Mouse (Mus musculus) kidney, embryonic 14.5 days (tissue): ENCODE data around the gene Pou3f1. TPM values are rescaled to one million over a fixed set of nuclear protein-coding genes. Genes with fewer than 3 reads are reported as not detected.

Experiments used
- ATAC-seq: fragments of 200-750 bp; cut with Nextera tagmentation; 2 replicates; pipeline ENCODE4 v1.8.0; 2017; ENCODE audit warnings: moderate number of reproducible peaks, mild to moderate bottlenecking, moderate TSS enrichment, moderate library complexity; ENCODE audit not compliant: low FRiP score, low TSS enrichment
- H3K27ac ChIP-seq: fragments of 300-500 bp; sonication (generic); 2 replicates; pipeline ENCODE4 v1.5.1; 2014; ENCODE audit warnings: low read depth, mild to moderate bottlenecking, low read length, moderate library complexity, mixed read lengths
- H3K27me3 ChIP-seq: fragments of 300-500 bp; sonication (generic); 2 replicates; pipeline ENCODE4 v1.6.1; 2014; ENCODE audit warnings: mild to moderate bottlenecking, low read length; ENCODE audit not compliant: control insufficient read depth, insufficient read depth
- H3K36me3 ChIP-seq: fragments of 300-500 bp; sonication (generic); 2 replicates; pipeline ENCODE4 v1.6.1; 2014; ENCODE audit warnings: low read length, mixed read lengths; ENCODE audit not compliant: control insufficient read depth, insufficient read depth
- H3K4me1 ChIP-seq: fragments of 300-500 bp; sonication (generic); 2 replicates; pipeline ENCODE4 v1.6.1; 2014; ENCODE audit warnings: low read length, mixed read lengths; ENCODE audit not compliant: control insufficient read depth, insufficient read depth
- H3K4me2 ChIP-seq: fragments of 300-500 bp; sonication (generic); replicated peaks from 2 replicates; pipeline ENCODE4 v1.6.1; 2014; ENCODE audit warnings: low read depth, mild to moderate bottlenecking, low read length
- H3K4me3 ChIP-seq: fragments of 300-500 bp; sonication (generic); 2 replicates; pipeline ENCODE4 v1.5.1; 2014; ENCODE audit warnings: mild to moderate bottlenecking, low read length
- H3K9ac ChIP-seq: fragments of 300-500 bp; sonication (generic); 2 replicates; pipeline ENCODE4 v1.6.1; 2014; ENCODE audit warnings: low read depth, mild to moderate bottlenecking, low read length, moderate library complexity
- H3K9me3 ChIP-seq: fragments of 300-500 bp; sonication (generic); 2 replicates; pipeline ENCODE4 v1.6.1; 2016; ENCODE audit warnings: low read length; ENCODE audit not compliant: control insufficient read depth
- WGBS: fragments of 180-500 bp; shearing (Covaris S2); extraction: QIAGEN DNeasy Blood & Tissue Kit; methylation state at CpG from one replicate; pipeline ENCODE4 v1.1.7; 2014; 5-methylcytosine and 5-hydroxymethylcytosine counted together
- polyA plus RNA-seq: library from polyadenylated mRNA; unstranded; fragments of >200 nt; fragmentation: Nextera tagmentation; extraction: Ambion mirVana; gene quantifications from 2 replicates; pipeline ENCODE4 v1.2.1, GENCODE M21; 2014

Pou3f1 gene
- polyA plus RNA-seq, 1 experiment from 2014 or later = 1.6 TPM

DNA sequence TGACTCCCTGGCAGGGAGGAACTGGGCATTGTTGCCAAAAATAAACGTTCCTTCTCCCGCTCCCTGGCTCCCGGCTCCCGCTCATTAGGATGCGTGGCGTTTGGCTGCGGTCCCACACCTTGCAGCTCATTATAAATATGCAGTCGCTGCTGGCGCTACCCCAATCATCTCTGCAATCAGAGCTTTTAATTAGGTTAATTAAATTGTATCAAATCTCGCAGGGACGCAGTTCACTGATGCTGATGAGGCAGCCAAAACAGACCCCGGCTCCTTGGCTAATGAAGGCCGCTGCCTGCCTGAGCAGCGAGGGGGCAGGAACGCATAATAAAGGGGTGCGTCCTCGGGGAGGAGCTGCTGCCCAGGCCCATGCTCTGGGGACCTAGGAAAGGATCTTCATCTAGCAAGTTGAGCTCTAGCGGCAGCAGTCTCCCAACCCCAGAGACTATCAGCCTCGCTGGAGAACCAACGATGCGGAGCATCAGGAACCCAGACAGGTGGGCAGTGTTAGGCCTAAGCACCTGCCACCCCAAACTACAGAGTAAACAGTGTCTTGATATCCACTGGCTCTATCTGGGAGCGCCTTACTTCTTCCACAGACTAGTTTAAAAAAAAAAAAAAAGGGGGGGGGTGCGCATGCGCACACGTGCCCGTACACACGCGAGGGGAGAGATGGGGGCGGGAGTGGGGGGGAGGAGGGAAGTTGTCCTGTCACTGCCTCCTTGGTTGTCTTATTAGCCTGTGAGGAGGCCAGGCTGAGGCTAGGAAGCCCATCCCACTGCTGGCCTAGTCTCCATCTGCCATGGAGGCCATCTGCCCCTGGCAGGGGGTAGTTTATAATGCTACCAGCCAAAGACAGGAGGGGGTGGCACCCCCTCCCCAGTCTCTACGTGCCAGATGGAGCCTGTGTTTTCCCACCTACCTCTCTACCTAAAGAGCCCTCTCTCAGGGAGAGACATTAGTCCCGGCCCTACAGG lies 16.0 kb downstream of the Pou3f1 start:
- no peaks in the 10 kb centered on the region for H3K9me3 ChIP-seq
- H3K4me3 ChIP-seq = peak overlapping the region; percentile 9; the same call in 1 of the 2 replicates
- WGBS = 2% methylated on average over 30 of the region's 31 CpGs
- peak overlapping the region; percentile 30 for H3K4me2 ChIP-seq
- H3K27me3 ChIP-seq = peaks cover 21% of the 10 kb centered on the region
- no peak overlapping the region for H3K27ac ChIP-seq
- no peak for ATAC-seq
- H3K36me3 ChIP-seq = peaks cover 6% of the 10 kb centered on the region; the same call in 1 of the 2 replicates
- no peak overlapping the region for H3K9ac ChIP-seq
- H3K4me1 ChIP-seq = peaks cover 12% of the 10 kb centered on the region

- Histone ChIP-seq H3K4me2 (no peak overlapping the region), H3K4me1 (peaks cover 12% of the 10 kb centered on the region), H3K27ac (no peak overlapping the region), H3K9ac (0 out of 2 replicates have a peak overlapping the region, but pooled peaks have one; percentile 12), H3K9me3 (no peaks in the 10 kb centered on the region), H3K4me3 (no peak overlapping the region), H3K36me3 (peaks cover 21% of the 10 kb centered on the region; the same call in 1 of the 2 replicates), H3K27me3 (peaks cover 15% of the 10 kb centered on the region)
- WGBS = 70% methylated on average over 17 of the region's 17 CpGs
- ATAC-seq = no peak
These were observed 17.9 kb downstream of the Pou3f1 start for GRCm38 (mm10) chr4:124674334-124675032.

DNA sequence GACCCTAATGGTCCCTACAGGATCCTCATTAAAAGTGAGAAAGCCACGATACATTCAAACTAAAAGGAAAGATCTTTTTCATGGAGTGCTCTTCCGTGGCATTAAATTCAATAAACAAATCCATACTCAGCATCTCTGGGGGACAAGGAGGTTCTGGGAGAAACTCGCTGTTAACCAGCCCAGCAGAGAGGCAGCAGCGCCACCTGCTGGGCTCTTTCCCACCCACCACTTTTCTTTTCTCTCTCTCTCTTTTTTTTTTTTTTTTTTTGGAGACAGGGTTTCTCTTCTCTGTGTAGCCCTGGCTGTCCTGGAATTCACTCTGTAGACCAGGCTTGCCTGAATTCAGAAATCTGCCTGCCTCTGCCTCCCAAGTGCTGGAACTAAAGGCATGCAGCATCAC lies 18.4 kb downstream of the Pou3f1 start:
- H3K4me1 ChIP-seq = peaks cover 12% of the 10 kb centered on the region
- no peak for ATAC-seq
- no peaks in the 10 kb centered on the region for H3K9me3 ChIP-seq
- H3K27me3 ChIP-seq = peaks cover 15% of the 10 kb centered on the region
- no peak overlapping the region for H3K27ac ChIP-seq
- H3K4me3 ChIP-seq = no peak overlapping the region
- H3K4me2 ChIP-seq = no peak overlapping the region
- no peak overlapping the region for H3K9ac ChIP-seq
- peaks cover 27% of the 10 kb centered on the region for H3K36me3 ChIP-seq
- 6% methylated on average over 4 of the region's 4 CpGs for WGBS

DNA sequence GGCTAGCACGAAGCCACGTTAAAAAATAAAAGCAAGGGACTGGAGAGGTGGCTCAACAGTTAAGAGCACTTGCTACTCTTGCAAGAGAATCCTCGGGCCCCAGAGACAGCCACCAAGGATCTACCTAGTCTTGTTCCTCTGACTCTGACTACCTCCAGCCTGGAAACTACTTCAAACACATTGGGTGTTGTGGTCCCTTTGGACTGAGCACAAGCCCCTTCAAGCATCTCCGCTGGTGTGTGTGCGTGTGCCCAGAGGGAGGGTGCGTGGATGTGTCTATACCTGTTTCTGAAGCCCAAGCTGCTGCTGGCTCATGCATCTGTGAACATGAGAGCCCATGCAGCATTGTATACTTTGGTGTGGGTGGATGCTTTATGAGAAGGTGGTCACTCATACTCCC lies 19.4 kb downstream of the Pou3f1 start:
- Histone ChIP-seq H3K36me3 (peaks cover 36% of the 10 kb centered on the region), H3K27ac (no peak overlapping the region), H3K9ac (no peak overlapping the region), H3K4me1 (peaks cover 12% of the 10 kb centered on the region), H3K9me3 (no peaks in the 10 kb centered on the region), H3K4me2 (no peak overlapping the region), H3K4me3 (no peak overlapping the region), H3K27me3 (peaks cover 11% of the 10 kb centered on the region)
- WGBS = 91% methylated on average over 6 of the region's 6 CpGs
- no peak for ATAC-seq

- Histone ChIP-seq H3K4me2 (no peak overlapping the region), H3K4me3 (no peak overlapping the region), H3K27me3 (no peaks in the 10 kb centered on the region), H3K36me3 (peaks cover 77% of the 10 kb centered on the region), H3K9me3 (no peaks in the 10 kb centered on the region), H3K4me1 (no peaks in the 10 kb centered on the region), H3K9ac (no peak overlapping the region), H3K27ac (no peak overlapping the region)
- ATAC-seq = no peak
- WGBS = 59% methylated on average over 7 of the region's 7 CpGs
These were observed 25.7 kb downstream of the Pou3f1 start for GRCm38 (mm10) chr4:124682270-124682669.

GRCm38 (mm10) chr4:124683474-124683873 lies 26.9 kb downstream of the Pou3f1 start:
- Histone ChIP-seq H3K9ac (no peak overlapping the region), H3K4me1 (no peaks in the 10 kb centered on the region), H3K27me3 (no peaks in the 10 kb centered on the region), H3K4me2 (no peak overlapping the region), H3K9me3 (no peaks in the 10 kb centered on the region), H3K27ac (no peak overlapping the region), H3K4me3 (no peak overlapping the region), H3K36me3 (peaks cover 74% of the 10 kb centered on the region)
- no peak for ATAC-seq
- 92% methylated on average over 4 of the region's 4 CpGs for WGBS

DNA sequence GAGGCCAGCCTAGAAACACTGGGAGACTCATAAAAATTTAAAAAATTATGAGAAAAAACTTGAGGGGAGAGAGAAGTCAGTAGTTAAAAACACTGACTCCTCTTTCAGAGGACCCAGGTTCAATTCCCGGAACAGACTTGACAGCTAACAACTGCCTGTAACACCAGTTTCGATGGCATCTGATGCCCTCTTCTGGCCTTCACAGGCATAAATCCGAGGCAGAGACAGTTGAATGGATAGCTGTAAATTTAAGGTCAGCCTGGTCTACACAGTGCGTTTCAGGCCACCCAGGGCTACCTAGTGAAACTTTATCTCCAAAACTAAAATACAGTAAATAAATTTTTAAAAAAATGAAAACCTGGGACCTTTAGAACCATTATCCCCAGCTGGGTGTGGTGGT lies 28.4 kb downstream of the Pou3f1 start:
- Histone ChIP-seq H3K27ac (no peak overlapping the region), H3K4me3 (no peak overlapping the region), H3K4me1 (no peaks in the 10 kb centered on the region), H3K9me3 (no peaks in the 10 kb centered on the region), H3K27me3 (no peaks in the 10 kb centered on the region), H3K36me3 (peaks cover 60% of the 10 kb centered on the region), H3K9ac (no peak overlapping the region), H3K4me2 (no peak overlapping the region)
- WGBS = 46% methylated on average over 4 of the region's 4 CpGs
- no peak for ATAC-seq

DNA sequence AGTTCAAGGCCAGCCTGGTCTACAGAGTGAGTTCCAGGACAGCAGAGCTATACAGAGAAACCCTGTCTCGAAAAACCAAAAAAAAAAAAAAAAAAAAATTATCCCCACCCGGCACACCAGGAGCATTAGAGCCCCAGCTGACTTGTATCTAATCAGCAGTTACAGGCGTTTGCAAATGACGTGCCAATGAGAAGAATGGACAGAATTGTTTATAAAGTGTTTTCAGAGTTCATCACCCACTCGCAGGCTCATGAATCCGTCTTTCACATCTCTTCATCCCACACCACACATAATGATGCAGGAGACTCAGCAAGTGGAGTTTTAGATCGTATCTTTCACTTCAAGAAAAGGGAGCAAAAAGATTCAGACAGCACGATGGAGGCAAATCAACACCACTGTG lies 28.8 kb downstream of the Pou3f1 start:
- H3K4me3 ChIP-seq = no peak overlapping the region
- no peak overlapping the region for H3K4me2 ChIP-seq
- no peak overlapping the region for H3K9ac ChIP-seq
- H3K36me3 ChIP-seq = peaks cover 55% of the 10 kb centered on the region
- H3K27me3 ChIP-seq = no peaks in the 10 kb centered on the region
- H3K9me3 ChIP-seq = no peaks in the 10 kb centered on the region
- no peaks in the 10 kb centered on the region for H3K4me1 ChIP-seq
- no peak for ATAC-seq
- 57% methylated on average over 8 of the region's 8 CpGs for WGBS
- H3K27ac ChIP-seq = no peak overlapping the region
